Mouse (Mus musculus) liver, postnatal 0 days (tissue): ENCODE results near the gene Prm3. TPM values are rescaled to one million over a fixed set of nuclear protein-coding genes. Genes with fewer than 3 reads are reported as not detected.
"Not testable (repeated sequence)": the region's sequence is repeated elsewhere in the genome, so short reads cannot be mapped to it uniquely, and the experiment has no call there.

Experiments used
- ATAC-seq: fragments of 200-750 bp; cut with Nextera tagmentation; 2 replicates; pipeline ENCODE4 v1.8.0; 2017; ENCODE audit warnings: mild to moderate bottlenecking, moderate library complexity
- DNase-seq: peaks from one replicate; pipeline ENCODE4 v3.0.0-alpha.2; 2016
- H3K27ac ChIP-seq: fragments of 300-500 bp; sonication (generic); 2 replicates; pipeline ENCODE4 v1.5.1; 2014; ENCODE audit warnings: antibody characterized with exemption, moderate library complexity, mild to moderate bottlenecking, low read depth
- H3K27me3 ChIP-seq: fragments of 300-500 bp; sonication (generic); 2 replicates; pipeline ENCODE4 v1.6.1; 2014; ENCODE audit warnings: low read length, control low read depth, mixed read lengths; ENCODE audit not compliant: insufficient read depth
- H3K36me3 ChIP-seq: fragments of 300-500 bp; sonication (generic); replicated peaks from 2 replicates; pipeline ENCODE4 v1.6.1; 2014; ENCODE audit warnings: mild to moderate bottlenecking, control low read depth, low read length, moderate library complexity, mixed read lengths; ENCODE audit not compliant: insufficient read depth
- H3K4me1 ChIP-seq: fragments of 300-500 bp; sonication (generic); 2 replicates; pipeline ENCODE4 v1.6.1; 2014; ENCODE audit warnings: antibody characterized with exemption, mild to moderate bottlenecking, control low read depth; ENCODE audit not compliant: insufficient read depth
- H3K4me2 ChIP-seq: fragments of 300-500 bp; sonication (generic); 2 replicates; pipeline ENCODE4 v1.6.1; 2014; ENCODE audit warnings: low read depth, mild to moderate bottlenecking, low read length, moderate library complexity, mixed read lengths
- H3K4me3 ChIP-seq: fragments of 300-500 bp; sonication (generic); 2 replicates; pipeline ENCODE4 v1.5.1; 2014; ENCODE audit warnings: low read depth, low read length
- H3K9ac ChIP-seq: fragments of 300-500 bp; sonication (generic); replicated peaks from 2 replicates; pipeline ENCODE4 v1.6.1; 2014; ENCODE audit warnings: mild to moderate bottlenecking, moderate library complexity
- H3K9me3 ChIP-seq: fragments of 300-500 bp; sonication (generic); 2 replicates; pipeline ENCODE4 v1.6.1; 2016; ENCODE audit warnings: mild to moderate bottlenecking, control low read depth, low read length, mixed read lengths
- CTCF ChIP-seq: sonication (generic); IDR thresholded peaks from 2 replicates; pipeline ENCODE4 v1.5.1; 2016; ENCODE audit warnings: antibody characterized with exemption, low read depth
- EP300 ChIP-seq: IDR thresholded peaks from 2 replicates; pipeline ENCODE4 v1.6.1; 2016; ENCODE audit warnings: antibody characterized with exemption, low read depth, mild to moderate bottlenecking
- WGBS: fragments of 180-500 bp; shearing (Covaris S2); extraction: QIAGEN DNeasy Blood & Tissue Kit; methylation state at CpG from one replicate; pipeline ENCODE4 v1.1.7; 2014; ENCODE audit not compliant: insufficient replicate concordance; 5-methylcytosine and 5-hydroxymethylcytosine counted together
- polyA plus RNA-seq: library from polyadenylated mRNA; unstranded; fragments of >200 nt; fragmentation: Nextera tagmentation; extraction: Ambion mirVana; gene quantifications from 2 replicates; pipeline ENCODE4 v1.2.1, GENCODE M21; 2015

Prm3 gene
- polyA plus RNA-seq, 1 experiment from 2014 or later, result not detected

- DNase-seq, result no peak
- Histone ChIP-seq H3K9me3 (no peaks in the 10 kb centered on the region), H3K4me3 (no peak within 1 kb of the TSS), H3K4me2 (no peak within 1 kb of the TSS), H3K4me1 (peaks cover 12% of the 10 kb centered on the region), H3K27ac (no peak within 1 kb of the TSS), H3K36me3 (no peaks in the 10 kb centered on the region), H3K9ac (no peak within 1 kb of the TSS), H3K27me3 (no peaks in the 10 kb centered on the region)
- ATAC-seq, result no peak
- 38% methylated on average over 2 of the region's 2 CpGs for WGBS
- TF ChIP-seq EP300 (no peak), CTCF (no peak)
Observed at GRCm38 (mm10) chr16:10812865-10813371, 22.2 kb upstream of the Prm3 start, which contains the start of gene Gm11172. Gene Gm11172 (plus strand): TSS chr16:10812915.

DNA sequence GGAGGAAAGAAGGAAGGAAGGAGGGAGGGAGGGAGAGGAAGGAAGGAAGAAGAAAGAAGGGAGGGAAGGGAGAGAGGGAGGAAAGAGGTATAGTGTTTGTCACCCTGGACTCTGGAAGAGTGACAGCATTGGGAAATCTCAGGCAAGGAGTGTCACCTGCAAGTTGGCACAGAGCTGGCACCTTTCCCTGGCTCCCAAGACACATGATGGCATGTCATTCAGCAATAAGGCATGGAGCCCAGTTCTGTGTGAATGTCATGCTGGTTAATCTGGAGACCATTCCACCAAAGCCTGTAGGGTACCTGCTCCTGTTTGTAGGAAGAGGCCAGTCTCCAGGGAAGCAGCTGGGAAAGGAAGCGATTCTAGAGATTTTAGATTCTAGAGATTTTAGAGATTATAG lies 19.7 kb upstream of the Prm3 start:
- ATAC-seq, result no peak
- 81% methylated on average over 1 of the region's 1 CpGs for WGBS
- no peak for TF ChIP-seq EP300
- no peak for TF ChIP-seq CTCF

DNA sequence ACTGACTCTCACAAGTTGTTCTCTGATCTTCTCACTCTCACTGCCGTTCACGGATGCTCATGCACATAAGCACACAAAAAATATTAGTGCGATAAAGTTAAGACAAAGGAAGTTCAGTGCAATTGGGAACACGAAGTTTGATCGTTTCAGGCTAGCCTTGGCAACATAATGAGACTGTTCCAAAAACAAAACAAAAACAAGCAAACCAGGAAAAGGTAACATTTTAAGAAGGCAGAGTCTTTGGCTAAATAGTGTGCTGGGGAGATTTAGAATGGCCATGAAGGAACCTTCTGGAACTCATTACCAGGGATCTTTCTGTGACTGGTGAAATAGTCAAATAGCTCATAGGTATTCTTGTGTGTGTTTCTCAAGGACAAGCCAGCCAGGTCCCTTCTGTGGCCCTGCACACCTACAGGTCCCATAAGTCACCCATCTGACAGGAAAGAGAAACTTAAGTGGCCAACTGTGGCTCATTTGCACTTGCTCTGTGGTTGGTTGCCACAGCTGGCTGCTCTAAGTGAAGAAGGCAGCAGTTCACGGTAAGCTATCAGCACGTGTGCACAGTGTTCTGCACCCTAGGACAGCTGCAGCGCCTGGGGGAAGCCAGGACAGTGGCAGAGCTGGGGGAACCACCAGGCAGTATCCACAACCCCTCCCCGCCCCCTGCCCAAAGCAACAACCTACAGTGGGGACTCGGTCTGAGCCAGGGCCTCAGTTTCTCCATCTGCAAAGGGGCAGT lies 15.2 kb upstream of the Prm3 start, which contains the start of gene Prm1:
Gene Prm1 (minus strand): TSS at position 51 of the 739 bp plus-strand sequence.
- 62% methylated on average over 10 of the region's 10 CpGs for WGBS
- Histone ChIP-seq H3K4me2 (no peak within 1 kb of the TSS), H3K4me1 (no peaks in the 10 kb centered on the region), H3K27me3 (no peaks in the 10 kb centered on the region), H3K27ac (no peak within 1 kb of the TSS), H3K36me3 (no peaks in the 10 kb centered on the region), H3K9ac (no peak within 1 kb of the TSS), H3K4me3 (no peak within 1 kb of the TSS), H3K9me3 (no peaks in the 10 kb centered on the region)
- TF ChIP-seq EP300 (no peak), CTCF (no peak)
- peak; percentile 32 for DNase-seq
- 0 out of 2 replicates have a peak, but pooled peaks have one; percentile 29 for ATAC-seq

More for the DNA sequence above, 19.7 kb upstream of the Prm3 start:
- Histone ChIP-seq H3K9me3 (no peaks in the 10 kb centered on the region), H3K27ac (no peak overlapping the region), H3K4me2 (no peak overlapping the region), H3K4me3 (no peak overlapping the region), H3K36me3 (no peaks in the 10 kb centered on the region), H3K9ac (no peak overlapping the region), H3K4me1 (peaks cover 12% of the 10 kb centered on the region), H3K27me3 (no peaks in the 10 kb centered on the region)
- DNase-seq, result no peak

- not testable (repeated sequence) for DNase-seq, H3K4me2 ChIP-seq, H3K27ac ChIP-seq, H3K4me1 ChIP-seq, H3K9me3 ChIP-seq, H3K4me3 ChIP-seq, ATAC-seq, H3K36me3 ChIP-seq, H3K27me3 ChIP-seq, H3K9ac ChIP-seq
- 75% methylated on average over 3 of the region's 3 CpGs for WGBS
Observed at GRCm38 (mm10) chr16:10802420-10802819, 11.7 kb upstream of the Prm3 start.

DNA sequence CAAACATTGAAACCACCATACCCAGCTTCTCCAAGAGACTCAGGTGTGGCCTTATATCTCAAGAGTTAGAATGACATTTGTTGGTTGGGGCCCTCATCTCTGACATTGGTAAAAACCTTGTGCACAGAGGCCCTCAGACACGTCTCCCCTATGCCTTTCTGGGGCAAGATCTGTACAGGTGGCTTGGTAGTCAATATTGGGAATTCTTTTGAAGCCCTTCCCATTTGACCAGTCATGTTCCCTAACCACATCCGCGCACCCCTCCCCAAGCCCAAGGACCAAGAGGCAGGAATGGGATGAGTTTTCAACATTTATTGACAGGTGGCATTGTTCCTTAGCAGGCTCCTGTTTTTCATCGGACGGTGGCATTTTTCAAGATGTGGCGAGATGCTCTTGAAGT lies 5.3 kb upstream of the Prm3 start, which contains the start of gene Prm2:
Gene Prm2 (minus strand): TSS at position 101 of the 400 bp plus-strand sequence.
- Histone ChIP-seq H3K9me3 (no peaks in the 10 kb centered on the region), H3K36me3 (no peaks in the 10 kb centered on the region), H3K27ac (no peak within 1 kb of the TSS), H3K4me3 (no peak within 1 kb of the TSS), H3K27me3 (peaks cover 2% of the 10 kb centered on the region; the same call in 1 of the 2 replicates), H3K4me1 (no peaks in the 10 kb centered on the region), H3K4me2 (no peak within 1 kb of the TSS), H3K9ac (no peak within 1 kb of the TSS)
- DNase-seq, result no peak
- no peak for ATAC-seq
- WGBS, result 69% methylated on average over 6 of the region's 6 CpGs
- no peak for TF ChIP-seq CTCF
- TF ChIP-seq EP300, result no peak

GRCm38 (mm10) chr16:10788866-10789265 lies 1.8 kb downstream of the Prm3 start:
- DNase-seq (no peak), ATAC-seq (no peak)
- Histone ChIP-seq H3K36me3 (no peaks in the 10 kb centered on the region), H3K27ac (no peak overlapping the region), H3K9me3 (no peaks in the 10 kb centered on the region), H3K27me3 (peaks cover 8% of the 10 kb centered on the region; the same call in 1 of the 2 replicates), H3K4me2 (no peak overlapping the region), H3K9ac (no peak overlapping the region), H3K4me1 (peaks cover 20% of the 10 kb centered on the region), H3K4me3 (no peak overlapping the region)
- no peak for TF ChIP-seq EP300
- 69% methylated on average over 4 of the region's 4 CpGs for WGBS
